Mouse (Mus musculus): Measurements from ENCODE around the gene Wdr20.
"Not testable (repeated sequence)": the region's sequence is repeated elsewhere in the genome, so short reads cannot be mapped to it uniquely, and the experiment has no call there.

GRCm38 (mm10) chr12:110701363-110701762, 36.4 kb upstream of the Wdr20 start:
- TF ChIP-seq CTCF, EP300 (IDR thresholded peaks at IDR 0.05; ENCODE audit: low read depth): not testable (repeated sequence)
